Mouse (Mus musculus): ENCODE measurements around the gene Apba2.

GRCm38 (mm10) chr7:64642903-64643302 is 141.4 kb downstream of the Apba2 start:
- TF ChIP-seq CTCF (conservative IDR thresholded peaks at IDR 0.05; ENCODE audit: insufficient read depth, insufficient read length, low read depth, low read length) = no peak
- no peak for TF ChIP-seq POLR2A (IDR thresholded peaks at IDR 0.05; ENCODE audit: low read depth, low read length)

Data from kidney, adult 2 months (tissue).